Mouse (Mus musculus) skeletal muscle tissue, adult 2 months (tissue): ENCODE results near the gene Eps15l1.
A peak's percentile ranks its signal among the peaks of the same experiment; 100 is the strongest.

Source experiments
- DNase-seq: peaks from one replicate; pipeline ENCODE4 v3.0.0-alpha.2; 2012; ENCODE audit warnings: low read depth, low spot score

Gene Eps15l1

GRCm38 (mm10) chr8:72421362-72422335, at the start of gene Eps15l1:
Gene Eps15l1 (minus strand): TSS chr8:72421460.
- DNase-seq, result peak; percentile 99

DNA sequence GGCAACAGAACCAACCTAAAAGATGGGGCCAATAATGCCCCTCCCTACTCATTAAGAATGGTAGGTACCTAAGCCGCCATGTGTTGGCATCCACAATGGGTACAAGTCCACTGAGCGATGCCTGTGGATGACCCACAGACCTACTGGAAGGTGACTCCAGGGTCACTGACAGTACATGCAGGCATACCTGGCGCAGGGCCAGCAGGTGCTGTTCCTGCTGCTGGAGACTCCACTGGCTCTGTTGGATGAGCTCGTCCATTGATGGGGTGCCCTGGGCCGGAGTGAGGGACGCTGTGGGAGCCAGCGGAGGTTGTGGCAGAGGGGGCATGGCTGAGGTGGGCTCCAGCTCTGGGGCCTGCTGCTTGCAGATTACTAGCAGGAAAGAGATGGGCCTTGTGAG, 49.4 kb upstream of the Eps15l1 start:
- DNase-seq, result no peak

DNA sequence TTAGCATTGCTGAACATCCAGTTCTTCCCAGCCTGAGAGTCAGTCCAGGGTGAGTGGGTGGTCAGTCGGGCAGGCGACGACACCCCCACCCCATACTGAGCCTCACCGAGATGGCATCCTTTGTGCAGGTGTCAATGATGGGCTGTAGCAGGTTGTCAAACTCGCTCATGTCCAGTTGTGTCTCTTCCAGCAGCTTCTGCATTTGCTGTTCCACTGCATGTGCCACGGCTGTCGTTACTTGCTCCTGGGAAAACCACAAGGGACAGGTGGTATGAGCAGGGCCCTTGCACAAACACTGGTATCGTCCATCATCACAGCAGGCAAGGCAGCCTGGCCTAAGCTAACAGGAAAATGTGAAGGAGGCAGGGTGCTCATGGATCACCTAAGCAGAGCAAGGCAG, 48.7 kb upstream of the Eps15l1 start:
- DNase-seq, result no peak

GRCm38 (mm10) chr8:72469243-72469642, 48.0 kb upstream of the Eps15l1 start:
- no peak for DNase-seq

DNA sequence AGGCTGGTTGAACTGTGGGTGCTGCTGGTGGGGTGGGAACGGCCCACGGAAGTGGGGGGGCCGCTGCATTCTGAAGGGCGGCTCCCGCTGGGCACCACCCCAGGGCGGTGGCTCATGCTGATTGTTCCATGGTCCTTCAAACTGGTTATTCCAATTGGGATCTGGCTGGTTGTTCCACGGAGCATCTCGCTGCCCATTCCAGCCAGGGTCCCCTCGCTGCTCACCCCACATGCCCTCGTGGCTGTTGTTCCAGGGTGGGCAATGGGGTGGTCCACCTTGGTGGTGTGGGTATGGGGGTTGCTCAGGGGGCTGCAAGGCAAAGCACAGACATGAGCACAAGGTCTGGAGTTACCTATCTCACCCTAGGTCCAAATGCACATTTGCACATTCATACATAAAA, 43.0 kb upstream of the Eps15l1 start:
- DNase-seq, result no peak

DNA sequence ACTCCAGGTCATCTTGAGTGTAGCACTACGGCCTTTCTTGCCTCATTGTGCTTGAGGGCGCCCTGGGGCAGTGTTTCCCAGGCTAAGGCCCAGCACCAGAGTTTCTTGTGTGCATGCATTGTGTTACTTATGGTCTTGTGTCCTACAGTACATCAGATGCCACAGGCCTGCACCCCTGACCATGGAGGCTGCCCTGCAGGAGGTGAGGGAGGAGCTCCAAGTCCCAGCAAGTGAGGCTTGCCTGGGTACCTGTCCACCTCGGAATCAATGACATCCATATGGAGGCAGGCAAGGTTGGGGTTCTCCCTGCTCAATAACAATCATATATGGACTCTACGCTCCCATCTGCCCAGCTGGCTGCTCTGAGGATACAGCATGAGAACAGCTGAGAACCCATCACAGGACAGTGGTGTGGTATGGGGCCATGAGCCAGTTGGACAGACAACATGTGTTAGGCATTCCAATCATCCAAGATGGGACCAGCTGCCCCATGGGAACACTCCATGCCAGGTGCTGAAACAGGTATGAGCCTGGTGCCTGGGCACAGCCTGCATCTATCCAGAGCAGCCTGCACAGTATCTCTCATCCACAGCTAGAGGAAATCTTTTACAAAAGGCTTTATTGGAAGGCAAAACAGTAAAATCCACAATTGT, 38.7 kb upstream of the Eps15l1 start:
- no peak for DNase-seq

DNA sequence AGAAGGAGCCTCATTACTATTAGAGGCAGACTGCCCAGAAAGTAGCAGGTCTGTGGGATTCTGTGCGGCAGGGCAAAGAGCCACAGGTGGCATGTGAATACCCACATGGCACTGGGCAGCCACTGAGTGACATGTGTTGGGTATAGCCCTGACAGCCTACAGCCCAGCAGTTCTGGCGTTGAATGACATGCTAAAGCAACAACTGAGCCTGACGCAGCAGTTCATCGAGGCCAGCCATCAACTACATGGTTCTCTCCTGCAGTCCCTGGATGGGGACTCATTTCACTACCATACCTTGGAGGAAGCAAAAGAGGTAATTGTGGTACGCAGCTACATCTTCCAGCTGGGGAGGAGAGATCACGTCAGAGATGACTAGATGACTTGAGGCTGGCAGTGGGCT, 37.2 kb upstream of the Eps15l1 start:
- no peak for DNase-seq

DNA sequence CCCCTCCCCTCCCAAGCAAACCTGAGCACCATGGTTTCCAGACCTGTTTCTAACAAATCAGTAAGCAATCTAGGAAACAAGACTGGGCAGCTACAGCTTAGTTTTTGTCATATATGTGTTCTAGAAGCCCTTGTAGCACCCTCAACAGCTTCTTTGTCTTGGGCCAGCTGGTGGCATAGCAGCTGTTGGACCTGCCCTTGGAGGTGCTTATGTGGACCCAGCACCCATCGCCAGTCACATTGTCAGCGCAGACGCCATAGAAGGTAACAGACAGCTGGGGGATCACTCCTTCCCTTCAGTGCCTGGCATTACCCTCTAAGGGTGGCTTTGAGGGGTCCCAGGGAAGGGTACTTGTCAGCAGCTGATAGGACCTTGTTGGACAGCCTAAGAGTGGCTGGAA, 36.5 kb upstream of the Eps15l1 start:
- no peak for DNase-seq

GRCm38 (mm10) chr8:72455317-72455716, 34.1 kb upstream of the Eps15l1 start:
- no peak for DNase-seq

- no peak for DNase-seq
These were observed 32.6 kb upstream of the Eps15l1 start for GRCm38 (mm10) chr8:72453904-72454303.

DNA sequence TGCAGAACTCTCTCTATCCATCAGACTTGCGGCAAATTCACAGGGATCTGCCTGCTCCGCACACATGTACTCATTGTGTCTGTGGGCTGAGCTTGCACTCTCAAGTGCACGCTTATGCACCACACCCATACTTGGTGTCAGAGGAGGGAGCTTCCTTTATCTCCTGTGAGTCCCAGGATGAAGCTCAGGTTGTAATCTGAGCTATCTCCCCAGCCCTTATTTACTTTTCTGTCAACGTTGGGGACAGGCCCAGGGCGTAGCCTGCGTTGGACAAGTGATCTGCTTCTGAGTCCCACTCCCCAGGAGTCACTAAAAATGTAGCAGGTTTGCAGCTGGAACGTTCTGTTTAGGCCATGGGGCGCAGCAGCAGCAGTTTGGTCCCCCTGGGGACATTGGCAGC, 30.3 kb upstream of the Eps15l1 start:
- no peak for DNase-seq

DNA sequence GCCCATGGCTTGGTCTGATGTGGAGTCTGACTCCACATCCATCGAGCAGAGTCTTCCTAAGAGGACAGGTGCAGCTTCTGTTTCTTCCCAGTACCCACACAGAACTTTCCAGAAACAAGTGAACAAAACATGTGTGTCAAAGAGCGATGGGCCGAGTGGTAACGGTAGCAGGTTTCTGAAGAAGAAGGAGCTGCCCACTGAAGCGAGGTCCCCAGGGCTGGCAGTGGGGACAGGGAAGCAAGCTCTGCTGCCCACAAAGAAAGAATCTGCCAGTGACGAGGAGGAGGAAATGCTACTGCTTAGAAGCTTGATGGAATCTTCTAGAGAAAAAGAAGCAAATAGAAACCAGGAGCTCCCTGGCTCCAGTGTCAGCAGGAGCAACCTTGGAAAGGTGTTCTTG, 23.8 kb upstream of the Eps15l1 start:
- no peak for DNase-seq

GRCm38 (mm10) chr8:72443994-72444350, 22.7 kb upstream of the Eps15l1 start:
- DNase-seq, result no peak

- peak; percentile 94 for DNase-seq
These were observed 22.2 kb upstream of the Eps15l1 start, which contains the start of the genes Calr3 and 1700030K09Rik for GRCm38 (mm10) chr8:72443338-72443993. Gene Calr3 (minus strand): TSS chr8:72443870. Gene 1700030K09Rik (plus strand): TSS chr8:72443880.

- DNase-seq, result no peak
These were observed 17.2 kb upstream of the Eps15l1 start for GRCm38 (mm10) chr8:72438248-72439015.

DNA sequence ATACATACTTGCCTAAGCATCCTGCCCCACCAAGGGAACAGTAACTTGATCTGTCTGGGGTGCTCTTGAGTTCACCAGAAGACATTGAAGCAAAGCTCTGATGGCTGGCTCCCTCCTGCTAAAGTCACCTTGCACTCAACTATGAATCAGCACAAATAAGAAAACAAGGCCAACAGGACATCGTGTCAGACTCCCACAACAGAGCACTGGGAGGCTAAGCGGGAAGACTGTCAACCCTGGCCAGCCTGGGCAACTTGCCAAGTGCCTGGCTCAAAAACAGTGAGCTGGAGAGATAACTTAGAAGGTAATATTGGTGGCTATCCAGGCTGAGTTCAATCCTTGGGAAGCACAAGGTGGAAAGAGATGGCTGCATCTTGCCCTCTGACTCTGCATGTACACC, 13.7 kb upstream of the Eps15l1 start:
- DNase-seq, result peak; percentile 26

DNA sequence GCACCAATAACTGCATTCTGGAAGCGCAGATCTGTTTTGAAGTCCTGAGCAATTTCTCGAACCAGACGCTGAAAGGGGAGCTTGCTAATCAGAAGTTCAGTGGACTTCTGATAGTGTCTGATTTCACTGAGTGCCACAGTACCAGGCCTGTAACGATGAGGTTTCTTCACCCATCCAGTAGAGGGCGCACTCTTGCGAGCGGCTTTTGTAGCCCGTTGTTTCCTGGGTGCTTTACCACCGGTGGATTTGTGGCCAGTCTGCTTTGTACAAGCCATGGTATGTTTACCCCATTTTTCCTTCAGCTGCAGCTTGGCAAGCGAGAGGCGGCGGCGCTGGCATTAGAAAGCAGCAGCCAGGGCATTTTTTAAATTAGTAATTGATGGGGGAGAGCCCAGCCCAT, 8.4 kb upstream of the Eps15l1 start:
- no peak for DNase-seq

- DNase-seq, result no peak
These were observed 1.7 kb upstream of the Eps15l1 start for GRCm38 (mm10) chr8:72422926-72423325.

GRCm38 (mm10) chr8:72420571-72421361, 494 bp downstream of the Eps15l1 start:
- no peak for DNase-seq

- no peak for DNase-seq
These were observed 3.2 kb downstream of the Eps15l1 start for GRCm38 (mm10) chr8:72418073-72418472.

- DNase-seq, result no peak
These were observed 6.0 kb downstream of the Eps15l1 start for GRCm38 (mm10) chr8:72415252-72415651.
